Mouse (Mus musculus): Measurements from ENCODE around the gene Gbf1.

GRCm38 (mm10) chr19:46284686-46285085 is 132.4 kb downstream of the Gbf1 start:
- no peak for TF ChIP-seq CTCF (IDR thresholded peaks at IDR 0.05; ENCODE audit: low read depth, low read length)
- TF ChIP-seq POLR2A (IDR thresholded peaks at IDR 0.05; ENCODE audit: borderline replicate concordance, low read depth, low read length) = no peak

Measured in bone marrow macrophage, adult 2 months (primary cell).